ENCODE assay signal across 13 mouse cellular contexts in genomic region chr17:82936836-82937235, GRCm38 (mm10).
"Had no signal": no experiment of that assay in that cellular context is flagged by ENCODE, and none has a peak within 500 bp of the region (broad histone marks: within the 10 kb centered on the region; RNA-seq: fewer than 3 reads in every experiment).

No protein-coding gene starts in this region.

- H3K27ac ChIP-seq: kidney, postnatal 0 days; limb, embryonic 13.5 days; liver, embryonic 14.5 days; midbrain, embryonic 12.5 days; neural tube, embryonic 13.5 days; stomach, embryonic 15.5 days had no signal

- H3K36me3 ChIP-seq: limb, embryonic 13.5 days; midbrain, embryonic 12.5 days; neural tube, embryonic 13.5 days; stomach, embryonic 15.5 days had no signal

- H3K4me1 ChIP-seq: limb, embryonic 13.5 days; midbrain, embryonic 12.5 days; neural tube, embryonic 13.5 days; stomach, embryonic 15.5 days had no signal

- H3K9me3 ChIP-seq: limb, embryonic 13.5 days; midbrain, embryonic 12.5 days; neural tube, embryonic 13.5 days; stomach, embryonic 15.5 days had no signal

- H3K9ac ChIP-seq: limb, embryonic 13.5 days; liver, embryonic 14.5 days; midbrain, embryonic 12.5 days; neural tube, embryonic 13.5 days; stomach, embryonic 15.5 days had no signal

- H3K4me3 ChIP-seq: limb, embryonic 13.5 days; midbrain, embryonic 12.5 days; neural tube, embryonic 13.5 days; stomach, embryonic 15.5 days had no signal

- DNase-seq: kidney, adult 9 months; kidney, postnatal 36 days; left cerebral cortex, postnatal 4 days; lung, adult 18-20 months; right cerebral cortex, postnatal 14 days; thymus, adult 2 months; thymus, postnatal 25 days had no signal

- H3K27me3 ChIP-seq: limb, embryonic 13.5 days; midbrain, embryonic 12.5 days; neural tube, embryonic 13.5 days; stomach, embryonic 15.5 days had no signal

- H3K4me2 ChIP-seq: limb, embryonic 13.5 days; midbrain, embryonic 12.5 days; neural tube, embryonic 13.5 days; stomach, embryonic 15.5 days had no signal
